Mouse (Mus musculus) embryonic fibroblast, embryonic 13.5 days (primary cell): ENCODE measurements around the gene Psip1. TPM values are rescaled to one million over a fixed set of nuclear protein-coding genes. Genes with fewer than 3 reads are reported as not detected.

ENCODE experiments used
- H3K27ac ChIP-seq: 2 replicates; pipeline ENCODE4 v1.5.1; 2012; ENCODE audit warnings: low read length, control low read depth, inconsistent platforms; ENCODE audit not compliant: insufficient read depth
- H3K4me1 ChIP-seq: 2 replicates; pipeline ENCODE4 v1.6.1; 2011; ENCODE audit warnings: low read length; ENCODE audit not compliant: control insufficient read depth, insufficient read depth
- H3K4me3 ChIP-seq: 2 replicates; pipeline ENCODE4 v1.5.1; 2011; ENCODE audit warnings: mild to moderate bottlenecking, control low read depth, low read length; ENCODE audit not compliant: insufficient read depth
- CTCF ChIP-seq: IDR thresholded peaks from 2 replicates; pipeline ENCODE4 v1.5.1; 2011; ENCODE audit warnings: mild to moderate bottlenecking, control low read depth, low read length, moderate library complexity, borderline replicate concordance; ENCODE audit not compliant: insufficient read depth
- POLR2A ChIP-seq: IDR thresholded peaks from 2 replicates; pipeline ENCODE4 v1.6.1; 2011; ENCODE audit warnings: low read depth, mild to moderate bottlenecking, control low read depth, low read length, moderate library complexity
- polyA plus RNA-seq: library from polyadenylated mRNA; stranded (reverse); fragments of >200 nt; gene quantifications from 2 replicates; pipeline ENCODE4 v1.2.4, GENCODE M21; 2011; ENCODE audit warnings: low read depth; ENCODE audit not compliant: missing spikeins, insufficient read length

The Psip1 gene
- polyA plus RNA-seq, 1 experiment, result 180 TPM

DNA sequence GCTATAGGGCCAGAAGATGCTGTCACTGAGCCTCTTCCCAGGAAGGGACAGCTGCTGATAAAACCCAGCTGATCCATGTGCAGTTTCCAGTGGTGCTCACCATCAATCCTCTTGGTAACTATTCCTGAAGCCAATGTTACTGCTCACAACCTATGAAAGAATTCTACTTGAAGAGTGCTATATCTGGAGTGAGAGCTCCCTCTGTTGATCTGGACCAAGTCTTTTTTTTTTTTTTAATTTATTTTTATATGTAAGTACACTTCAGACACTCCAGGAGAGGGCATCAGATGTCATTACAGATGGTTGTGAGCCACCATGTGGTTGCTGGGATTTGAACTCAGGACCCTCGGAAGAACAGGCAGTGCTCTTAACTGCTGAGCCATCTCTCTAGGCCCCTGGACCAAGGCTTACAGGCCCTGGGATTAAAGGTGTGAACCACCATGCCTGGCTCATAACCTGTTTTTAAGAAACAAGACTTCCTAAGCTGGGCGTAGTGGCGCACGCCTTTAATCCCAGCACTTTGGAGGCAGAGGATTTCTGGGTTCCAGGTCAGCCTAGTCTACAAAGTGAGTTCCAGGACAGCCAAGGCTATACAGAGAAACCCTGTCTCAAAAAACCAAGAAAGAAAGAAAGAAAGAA, 76.3 kb downstream of the Psip1 start:
- no peak overlapping the region for H3K4me3 ChIP-seq
- no peak for TF ChIP-seq CTCF
- TF ChIP-seq POLR2A, result no peak
- no peak overlapping the region for H3K27ac ChIP-seq
- peaks cover 4% of the 10 kb centered on the region; the same call in 1 of the 2 replicates for H3K4me1 ChIP-seq

DNA sequence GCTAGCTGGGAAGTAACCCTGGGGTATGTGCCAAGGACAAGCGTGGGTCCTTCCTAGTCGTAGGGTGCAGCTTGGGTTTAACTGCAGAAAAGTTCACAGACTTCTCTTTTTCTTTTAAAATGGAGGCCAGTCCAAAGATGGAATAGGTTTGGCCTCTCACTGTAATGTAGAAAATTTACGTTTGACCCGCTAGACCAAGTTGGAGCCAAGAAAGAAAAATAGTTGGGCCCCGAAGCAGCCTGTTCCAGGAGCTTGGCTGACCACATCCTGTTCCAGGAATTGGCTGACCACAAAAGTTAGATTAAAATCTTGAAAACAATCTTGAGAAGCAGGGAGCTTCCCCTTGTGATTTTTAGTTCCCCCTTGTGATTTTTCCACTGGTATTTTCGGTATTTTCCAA, 78.6 kb downstream of the Psip1 start:
- no peak for TF ChIP-seq CTCF
- no peak for TF ChIP-seq POLR2A
- H3K27ac ChIP-seq, result no peak overlapping the region
- peaks cover 3% of the 10 kb centered on the region; the same call in 1 of the 2 replicates for H3K4me1 ChIP-seq
- H3K4me3 ChIP-seq, result no peak overlapping the region

Other genes with a start within 250 kb of the Psip1 start
- 34.6 and 39.5 TPM in 2 replicates for gene Ttc39b, start 162.2 kb downstream of the Psip1 start, polyA plus RNA-seq
- 32.0 and 32.8 TPM in 2 replicates for gene Snapc3, start 68.7 kb downstream of the Psip1 start, polyA plus RNA-seq
- gene Ccdc171, start 39.1 kb upstream of the Psip1 start, polyA plus RNA-seq, result 2.4 TPM in 2 replicates